Mouse (Mus musculus) MEL-GATA-1-ER (cell line): Measurements from ENCODE around the gene 4921517D22Rik.
A peak's percentile ranks its signal among the peaks of the same experiment; 100 is the strongest.
"Not testable (repeated sequence)": the region's sequence is repeated elsewhere in the genome, so short reads cannot be mapped to it uniquely, and the experiment has no call there.

Source experiments
- DNase-seq: peaks from one replicate; pipeline ENCODE4 v3.0.0-alpha.2; 2012; ENCODE audit warnings: low read depth; ENCODE audit errors: extremely low read depth

4921517D22Rik gene

DNA sequence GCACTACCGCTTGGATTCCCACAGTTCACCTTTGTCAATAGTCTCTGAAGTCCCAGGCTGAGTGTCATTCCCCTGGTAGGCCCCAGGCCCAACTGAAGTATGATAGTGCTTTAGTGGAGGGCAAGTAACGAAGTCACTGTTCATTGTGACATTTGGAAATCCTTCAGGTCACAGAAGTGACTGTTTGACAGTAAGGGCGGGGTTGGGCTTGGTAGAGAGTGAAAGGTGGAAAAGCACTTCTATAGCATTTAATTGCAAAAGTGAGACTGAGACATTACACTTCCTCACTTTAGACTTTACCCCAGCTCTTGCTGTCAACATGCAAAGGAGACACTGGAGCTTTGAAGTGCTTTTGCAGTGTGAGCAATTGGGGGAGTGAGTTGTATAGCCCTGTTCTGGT lies at the start of gene 4921517D22Rik:
4921517D22Rik (minus strand) TSS at position 101 of the 400 bp plus-strand sequence.
- no peak for DNase-seq

DNA sequence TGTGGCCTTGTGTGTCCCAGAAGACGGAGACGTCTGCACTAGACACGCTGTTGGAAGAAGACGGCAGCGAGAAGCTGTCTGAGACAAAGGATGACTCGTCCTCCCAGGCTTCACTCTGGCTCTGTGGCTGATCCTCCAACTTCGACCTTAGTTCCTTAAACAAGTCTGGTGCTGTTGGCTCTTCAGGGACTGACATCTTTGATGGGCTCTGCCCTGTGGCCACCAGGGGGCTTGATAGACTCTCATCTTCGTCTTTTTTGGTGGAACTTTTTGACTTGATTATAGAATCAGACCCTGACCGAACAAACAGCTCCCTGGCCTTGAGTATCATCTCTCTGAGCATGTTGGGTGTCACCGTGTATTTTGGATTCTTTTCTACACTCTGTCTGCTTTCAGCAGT lies 47.8 kb upstream of the 4921517D22Rik start:
- peak; percentile 59 for DNase-seq

DNA sequence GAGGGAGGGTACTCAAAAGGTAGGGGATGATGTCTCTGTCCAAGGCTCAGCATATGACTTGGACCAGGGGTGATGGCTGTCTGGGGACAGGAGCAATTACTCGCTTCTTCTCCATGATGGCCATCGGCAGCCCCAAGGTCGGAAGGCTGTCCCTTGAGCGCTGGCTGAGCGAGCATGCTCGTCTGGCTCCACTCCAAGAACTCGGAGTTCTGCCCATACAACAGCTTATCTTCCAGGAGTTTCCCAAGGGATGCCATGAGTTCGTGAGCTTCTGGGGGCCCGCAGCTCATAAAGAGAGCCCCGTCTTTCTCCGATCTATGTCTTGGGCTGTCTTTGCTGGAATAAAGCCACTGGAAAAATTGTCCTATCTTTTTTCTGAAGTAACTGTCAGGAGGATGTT lies 47.2 kb upstream of the 4921517D22Rik start:
- DNase-seq = no peak

DNA sequence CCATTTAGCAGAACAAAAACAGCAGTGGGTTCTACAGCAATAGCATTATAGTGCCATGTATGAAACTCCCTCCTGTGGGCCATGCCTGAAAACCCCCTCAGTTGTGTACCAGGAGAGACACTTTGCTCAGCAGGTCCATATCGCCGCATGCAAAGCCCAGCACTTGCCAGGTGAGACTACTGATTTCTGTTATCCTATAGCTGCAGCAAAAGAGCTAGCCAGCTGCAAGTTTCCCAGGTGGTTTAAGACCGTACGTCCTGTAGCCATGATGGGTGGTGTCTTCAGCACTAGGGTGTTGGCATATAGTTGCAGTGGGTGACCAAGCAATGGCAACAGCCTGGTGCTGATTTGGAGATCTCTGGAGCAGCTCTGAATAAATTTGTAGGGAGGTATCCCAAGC lies 45.5 kb upstream of the 4921517D22Rik start:
- no peak for DNase-seq

DNA sequence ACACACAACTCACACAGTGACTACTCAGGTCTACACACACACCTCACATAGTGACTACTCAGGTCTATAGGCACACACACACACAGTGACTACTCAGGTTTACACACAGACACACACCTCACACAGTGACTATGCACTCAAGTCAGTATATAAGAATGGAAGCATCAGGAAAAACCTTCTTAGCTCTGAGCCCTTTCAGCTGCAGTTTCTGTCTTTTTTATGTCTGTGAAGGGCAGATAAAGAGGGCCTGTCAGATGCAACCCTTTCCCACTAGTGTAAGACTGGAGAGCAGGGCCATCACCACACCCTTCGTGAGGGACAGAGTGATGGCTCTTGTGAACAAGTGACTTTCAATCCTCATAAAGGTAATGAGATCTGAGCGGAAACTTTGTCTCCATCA lies 44.5 kb upstream of the 4921517D22Rik start:
- no peak for DNase-seq

DNA sequence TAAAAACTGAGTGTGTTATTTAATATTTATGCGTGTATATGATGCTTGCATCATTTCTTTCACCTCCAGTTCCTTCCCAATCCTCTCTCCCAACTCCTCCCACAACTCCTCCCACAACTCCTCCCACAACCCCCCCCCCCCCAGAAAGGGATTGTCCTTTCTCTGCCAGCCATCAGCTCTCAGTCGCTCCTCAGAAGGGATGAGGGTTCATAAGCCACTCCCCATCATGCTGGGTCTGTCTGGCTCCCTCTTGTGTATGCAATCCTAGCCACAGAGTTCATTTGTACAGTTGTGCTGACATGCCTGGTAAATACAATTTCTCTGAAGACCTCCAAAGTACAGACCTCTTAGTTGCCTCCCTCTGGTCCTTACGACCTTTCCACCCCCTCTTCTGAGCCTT lies 41.3 kb upstream of the 4921517D22Rik start:
- DNase-seq = peak; percentile 74

DNA sequence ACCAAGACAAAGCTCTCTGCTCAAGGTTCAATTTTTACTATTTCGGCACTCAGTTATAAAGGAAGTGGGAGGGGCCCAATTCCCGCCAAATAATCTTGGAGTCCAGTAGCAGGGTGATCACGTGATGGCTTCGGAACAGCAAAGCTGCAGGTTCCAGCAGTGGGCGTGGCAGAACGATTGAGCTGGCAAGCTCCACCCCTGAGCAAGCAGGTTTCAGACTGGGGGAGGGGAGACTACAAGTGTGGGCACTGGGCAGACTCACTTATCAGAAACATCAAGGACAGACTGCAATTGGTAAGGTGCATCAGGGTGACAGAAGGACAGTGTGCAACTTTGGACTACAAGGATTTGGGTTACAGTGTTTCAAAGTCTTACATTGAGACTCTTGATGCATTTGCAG lies 40.4 kb upstream of the 4921517D22Rik start:
- peak; percentile 36 for DNase-seq

DNA sequence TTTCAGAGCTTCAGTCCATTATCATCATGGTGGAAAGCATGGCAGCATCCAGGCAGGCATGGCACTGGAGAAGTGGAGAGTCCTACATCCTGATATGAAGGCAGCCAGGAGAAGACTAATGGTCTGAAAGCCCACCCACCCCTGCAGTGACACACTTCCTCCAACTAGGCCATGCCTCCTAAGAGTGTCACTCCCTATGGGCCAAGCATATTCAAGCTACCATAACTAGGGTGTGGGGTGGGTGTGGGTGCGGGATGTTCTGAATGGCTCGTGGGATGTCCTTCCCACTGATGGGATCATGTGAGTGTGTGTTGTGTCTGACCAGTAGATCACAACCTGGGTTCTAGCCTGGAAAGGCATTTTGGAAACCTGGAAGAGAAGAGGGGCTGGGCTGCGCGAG lies 40.0 kb upstream of the 4921517D22Rik start:
- DNase-seq = peak; percentile 74

DNA sequence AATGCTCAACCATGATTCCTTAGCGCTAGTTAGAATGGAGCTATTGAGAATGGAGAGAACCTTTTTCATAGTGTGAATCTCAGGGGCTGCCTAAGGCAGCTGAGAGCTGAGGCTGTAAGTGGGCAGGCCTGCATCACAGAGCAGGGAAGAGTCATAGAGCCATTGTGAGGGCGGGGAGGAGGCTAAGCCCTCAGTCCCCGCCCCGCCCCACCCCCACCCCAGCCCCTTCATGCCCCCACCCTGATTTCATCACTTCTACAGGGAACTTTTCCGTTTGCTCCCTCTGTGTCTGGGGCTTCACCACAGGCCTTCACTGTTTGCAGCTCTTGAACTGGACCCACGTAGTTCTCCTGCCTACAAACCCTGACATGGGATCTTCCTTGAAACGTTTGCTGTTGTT lies 37.7 kb upstream of the 4921517D22Rik start, which contains the start of gene Spata31d1d:
Spata31d1d (minus strand) TSS at position 101 of the 400 bp plus-strand sequence.
- DNase-seq = no peak

DNA sequence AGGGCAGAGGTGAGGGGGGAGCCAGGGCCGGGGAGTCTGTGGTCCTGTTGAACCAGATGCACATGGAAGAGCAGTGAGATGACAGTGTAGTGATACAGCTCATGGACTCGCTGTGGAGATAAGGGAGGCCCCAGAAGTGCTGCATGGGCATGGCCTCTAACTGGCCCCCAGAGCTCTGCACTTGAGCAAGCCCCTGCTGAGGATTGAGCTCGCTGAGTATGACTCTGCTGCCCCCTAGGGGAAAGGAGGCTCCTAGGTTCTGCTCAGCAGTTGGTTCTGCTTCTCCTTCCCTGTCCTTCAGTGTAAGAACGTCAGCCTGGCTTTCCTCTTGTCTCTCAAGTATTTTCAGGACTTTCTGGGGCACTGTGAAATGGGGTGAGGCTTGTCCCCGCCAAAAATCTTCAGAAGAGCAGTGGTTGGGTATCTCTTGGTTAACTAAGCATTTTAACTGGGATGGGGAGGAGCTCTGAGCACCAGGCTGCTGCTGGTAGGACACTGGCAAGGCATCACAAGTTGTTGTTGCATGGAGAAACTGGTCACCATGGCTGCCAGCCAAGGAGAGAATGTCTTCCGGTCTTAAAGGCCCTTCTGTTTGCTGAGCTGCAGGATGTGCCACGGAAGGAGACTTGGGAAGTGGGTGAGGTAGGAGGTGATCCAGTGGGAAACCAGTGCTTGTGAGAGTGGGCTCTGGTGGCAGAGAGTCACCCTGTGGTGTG lies 34.6 kb upstream of the 4921517D22Rik start:
- DNase-seq = peak; percentile 69

DNA sequence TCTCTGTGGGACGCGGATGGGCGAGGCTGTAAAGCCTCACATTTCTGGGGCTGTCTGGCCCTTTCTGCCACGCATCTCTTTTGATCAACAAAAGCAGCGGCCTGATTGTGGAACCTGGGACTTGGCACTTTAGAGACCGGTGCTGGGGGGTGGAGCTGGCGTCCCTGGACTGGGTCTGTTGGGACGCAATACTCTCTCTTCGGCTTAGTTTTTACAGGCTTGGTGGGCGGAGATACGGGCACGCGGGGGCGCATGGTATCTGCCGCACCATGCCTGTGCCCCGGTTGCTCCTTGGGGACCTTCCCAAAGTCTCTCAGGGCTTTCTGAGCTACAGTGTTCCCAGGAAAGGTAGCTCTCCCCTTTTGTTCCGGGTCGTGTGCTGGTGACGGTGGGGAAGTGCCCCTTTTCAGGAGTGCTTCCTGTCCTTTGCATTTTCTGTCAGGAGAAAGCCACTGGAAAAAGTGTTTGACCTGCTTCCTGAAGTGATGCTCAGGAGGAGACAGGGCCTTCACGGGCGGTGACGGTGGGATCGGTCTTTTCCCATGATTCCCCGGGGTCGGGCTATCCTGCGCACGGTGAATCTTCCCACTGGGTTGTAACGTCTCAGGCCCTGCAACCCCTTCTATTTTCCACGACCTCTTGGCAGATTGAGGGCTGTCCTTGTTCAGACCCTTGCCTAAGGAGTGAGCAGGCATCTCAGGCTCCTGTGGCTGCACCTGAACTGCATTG lies 32.4 kb upstream of the 4921517D22Rik start:
- no peak for DNase-seq

DNA sequence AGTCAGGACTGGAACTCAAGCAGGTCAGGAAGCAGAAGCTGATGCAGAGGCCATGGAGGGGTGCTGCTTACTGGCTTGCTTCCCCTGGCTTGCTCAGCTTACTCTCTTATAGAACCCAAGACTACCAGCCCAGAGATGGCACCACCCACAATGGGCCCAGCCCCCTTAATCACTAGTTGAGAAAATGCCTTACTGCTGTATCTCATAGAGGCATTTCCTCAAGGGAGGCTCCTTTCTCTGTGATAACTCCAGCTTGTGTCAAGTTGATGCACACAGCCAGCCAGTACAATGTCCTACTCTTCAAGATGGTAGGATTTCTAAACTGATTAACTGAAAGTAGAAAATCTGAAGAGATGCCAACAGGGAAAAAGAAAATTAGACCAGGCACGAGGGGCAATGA lies 28.2 kb upstream of the 4921517D22Rik start:
- not testable (repeated sequence) for DNase-seq

DNA sequence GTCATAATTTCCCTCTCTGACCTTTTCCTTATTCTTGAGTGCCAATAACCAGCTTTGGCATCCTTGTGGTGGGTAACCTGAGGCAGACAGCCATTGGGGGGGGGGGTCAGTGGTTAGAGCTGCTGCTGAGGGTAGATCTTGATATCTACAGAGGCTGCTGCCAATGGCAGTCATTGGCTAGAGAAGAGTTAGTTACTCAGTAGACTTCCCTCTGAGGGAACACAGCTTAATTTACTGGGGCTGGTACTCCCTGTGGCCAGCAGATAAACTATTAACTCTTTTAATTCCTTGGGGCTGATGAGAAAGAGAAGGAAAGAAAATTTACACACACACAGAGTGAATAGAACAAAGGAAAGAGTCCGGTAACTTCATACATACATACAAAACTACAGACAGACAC lies 25.6 kb upstream of the 4921517D22Rik start:
- DNase-seq = no peak

DNA sequence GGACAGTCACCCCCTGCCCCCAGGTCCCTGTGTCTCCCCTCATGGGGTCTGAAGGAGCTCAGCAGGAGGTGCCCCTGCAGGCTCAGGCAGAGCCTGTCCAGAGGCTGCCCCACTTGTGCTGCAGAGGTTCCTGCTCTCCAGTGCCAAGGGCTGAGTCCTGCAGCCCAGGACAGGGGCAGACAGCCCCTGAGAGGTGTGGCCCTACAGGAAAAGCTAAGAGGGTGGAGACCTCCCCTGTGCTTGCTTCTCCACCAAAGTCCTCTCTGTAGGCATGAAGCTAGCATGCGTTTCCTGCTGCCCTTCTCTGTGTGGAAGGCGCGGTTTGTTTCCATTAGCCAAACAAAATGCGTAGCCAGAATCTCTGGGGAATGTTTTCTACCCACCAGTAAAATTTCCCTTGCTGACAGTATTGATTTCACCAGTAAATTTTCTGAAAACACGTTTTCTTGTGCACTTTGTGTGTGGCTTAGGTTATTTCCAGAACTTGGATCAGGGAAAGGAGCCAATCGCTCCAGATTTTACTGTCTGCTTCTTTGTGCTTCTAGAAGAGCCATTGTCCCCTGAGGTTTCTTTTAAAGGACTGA lies 25.0 kb upstream of the 4921517D22Rik start:
- not testable (repeated sequence) for DNase-seq

DNA sequence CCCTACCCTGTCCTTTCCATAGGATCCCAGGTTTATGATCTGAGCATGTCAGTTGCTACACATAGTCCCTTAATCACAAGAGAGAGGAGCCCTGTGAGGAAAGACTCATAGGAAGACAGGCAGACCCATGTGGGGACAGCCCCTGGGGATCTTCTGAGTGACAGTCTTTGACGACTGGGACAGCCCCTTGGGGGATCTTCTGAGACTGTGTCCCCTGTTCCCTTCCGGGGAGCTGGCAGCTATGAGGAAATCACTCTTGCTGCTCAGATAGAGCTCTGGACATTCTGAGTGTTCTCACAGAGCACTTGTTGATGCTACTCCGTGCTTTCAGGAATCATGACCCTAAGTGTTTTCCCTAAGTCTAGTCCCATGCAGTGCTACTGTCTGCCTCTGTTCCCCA lies 19.8 kb upstream of the 4921517D22Rik start:
- no peak for DNase-seq

DNA sequence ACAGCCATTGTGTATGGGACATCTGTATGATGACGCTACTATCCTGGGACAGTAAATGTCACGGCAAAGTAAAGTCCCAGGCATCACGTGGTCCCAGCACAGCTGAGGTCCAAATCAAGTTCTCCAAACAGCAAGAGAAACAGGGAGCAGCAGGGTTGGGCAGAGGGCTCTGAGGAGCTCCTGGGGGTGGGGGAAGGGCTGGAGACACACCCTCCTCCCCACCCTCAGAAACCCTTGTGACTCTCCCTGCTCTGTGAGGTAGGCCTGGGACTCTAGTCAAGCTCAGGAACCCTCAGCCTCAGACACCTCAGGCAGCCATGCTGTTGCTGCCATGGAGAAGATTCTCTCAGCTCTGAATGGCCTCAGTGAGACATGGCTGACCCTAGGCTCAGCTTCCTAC lies 18.1 kb upstream of the 4921517D22Rik start, which contains the start of gene Spata31d1b:
Spata31d1b (plus strand) TSS at position 301 of the 400 bp plus-strand sequence.
- DNase-seq = not testable (repeated sequence)

DNA sequence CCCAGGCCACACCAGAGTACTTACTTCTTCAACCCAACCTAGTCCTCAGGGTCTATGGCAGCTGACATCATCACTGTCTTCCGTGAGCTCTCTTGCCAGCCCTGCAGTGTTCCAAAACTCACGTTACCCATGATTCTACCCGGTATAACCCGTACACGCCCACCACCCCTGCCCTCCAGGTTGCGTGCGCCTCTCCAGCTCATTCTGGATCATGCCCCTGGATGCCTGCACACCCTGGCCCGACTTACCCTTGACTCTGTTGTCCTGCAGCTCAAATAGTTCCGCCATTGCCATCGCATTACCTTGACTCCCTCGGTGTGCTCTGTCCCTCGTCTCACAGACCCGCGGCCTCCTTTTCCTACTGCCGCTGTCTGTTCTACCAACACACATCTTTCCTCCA lies 16.3 kb upstream of the 4921517D22Rik start, which contains the start of gene Spata31d1a:
Spata31d1a (minus strand) TSS at position 101 of the 400 bp plus-strand sequence.
- DNase-seq = no peak

DNA sequence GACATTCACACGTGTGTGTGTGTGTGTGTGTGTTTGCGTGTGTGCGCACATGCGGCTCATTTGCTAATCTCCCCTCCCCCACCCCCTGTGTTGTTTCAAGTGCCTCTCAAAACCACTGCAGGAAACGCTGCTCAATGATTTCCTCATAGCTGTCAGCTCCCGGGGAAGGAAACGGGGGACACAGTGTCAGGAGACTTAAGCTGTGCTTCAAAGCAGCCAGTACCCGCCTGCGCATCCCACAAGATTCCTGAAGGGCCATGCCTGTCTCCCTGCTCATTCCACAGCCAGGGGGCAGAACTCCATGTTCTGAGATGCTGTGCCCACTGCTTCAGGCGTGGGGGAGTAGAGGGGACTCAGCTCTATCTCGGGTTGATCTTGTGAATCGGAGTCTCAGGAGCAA lies 10.7 kb upstream of the 4921517D22Rik start:
- DNase-seq = no peak

DNA sequence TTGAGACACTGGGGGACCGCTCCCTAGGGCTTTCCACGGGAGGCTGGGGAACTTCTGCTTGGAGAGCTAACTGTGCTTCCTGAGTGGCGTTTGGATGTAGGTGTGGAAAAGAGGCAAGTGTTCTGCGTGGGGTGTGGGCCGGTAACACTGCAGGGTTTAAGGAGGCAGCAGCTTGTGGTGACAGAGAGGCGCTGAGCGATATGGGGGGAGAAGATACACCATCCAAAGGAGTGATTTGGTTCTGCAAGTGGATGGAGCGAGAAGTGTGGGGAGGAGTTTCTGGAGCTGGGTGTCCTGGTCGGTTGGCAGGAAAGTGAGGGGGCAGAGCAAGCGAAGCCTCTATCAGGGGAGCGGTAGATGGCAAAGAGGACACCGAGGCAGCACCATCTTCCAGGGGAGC lies 9.6 kb upstream of the 4921517D22Rik start:
- no peak for DNase-seq

DNA sequence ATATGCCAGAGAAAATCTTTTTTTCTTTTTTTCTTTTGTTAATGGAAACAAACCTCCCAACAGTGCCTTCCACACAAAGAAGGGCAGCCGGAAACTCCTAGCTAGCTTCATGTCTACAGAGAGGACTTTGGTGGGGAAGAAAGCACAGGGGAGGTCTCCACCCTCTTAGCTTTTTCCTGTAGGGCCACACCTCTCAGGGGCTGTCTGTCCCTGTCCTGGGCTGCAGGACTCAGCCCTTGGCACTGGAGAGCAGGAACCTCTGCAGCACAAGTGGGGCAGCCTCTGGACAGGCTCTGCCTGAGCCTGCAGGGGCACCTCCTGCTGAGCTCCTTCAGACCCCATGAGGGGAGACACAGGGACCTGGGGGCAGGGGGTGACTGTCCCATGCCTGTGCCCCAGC lies 6.2 kb upstream of the 4921517D22Rik start:
- DNase-seq = not testable (repeated sequence)

DNA sequence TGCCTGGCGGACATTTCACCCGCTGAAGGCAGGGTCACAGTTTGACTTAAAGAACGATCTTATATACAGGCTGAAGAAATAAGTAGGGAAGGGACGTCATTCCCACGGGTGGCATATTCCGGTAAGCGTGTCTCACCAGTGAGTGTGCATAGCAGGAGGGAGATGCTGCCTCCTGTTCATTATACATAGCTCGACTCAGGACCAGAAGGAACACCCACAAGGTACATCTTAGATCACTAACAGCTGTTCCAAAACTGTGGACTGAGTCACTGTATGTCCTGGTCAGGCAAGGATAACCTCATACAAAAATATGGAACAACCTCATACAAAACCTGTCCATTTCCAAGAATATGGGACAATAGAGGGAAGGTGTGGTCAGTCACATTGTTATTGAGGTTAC lies 5.2 kb upstream of the 4921517D22Rik start:
- DNase-seq = no peak

DNA sequence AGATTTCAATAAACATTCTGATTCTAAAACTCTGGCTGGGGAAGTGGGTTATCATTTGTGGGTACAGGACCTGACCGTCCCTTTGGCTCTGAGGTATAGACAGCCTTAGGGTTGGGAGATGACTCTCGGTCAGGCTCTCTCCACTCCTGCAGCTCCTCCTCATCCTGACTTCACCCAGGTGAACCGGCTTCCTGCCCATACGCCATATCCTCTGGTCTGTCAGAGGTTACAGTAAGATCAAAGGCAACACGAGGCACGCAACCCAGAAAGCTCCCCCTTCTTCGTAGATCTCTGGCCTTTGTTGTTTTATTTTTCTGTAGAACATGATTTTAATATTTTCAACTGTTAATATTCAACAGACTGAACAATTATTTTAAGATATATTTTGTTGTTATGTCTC lies 1.9 kb upstream of the 4921517D22Rik start:
- DNase-seq = no peak
